Mouse (Mus musculus) testis, adult 10 weeks (tissue): ENCODE results near the gene Pold1. TPM values are rescaled to one million over a fixed set of nuclear protein-coding genes. Genes with fewer than 3 reads are reported as not detected.

Source experiments
- polyA plus RNA-seq: library from polyadenylated mRNA; stranded (reverse); fragments of 350-450 nt; fragmentation: Illumina TruSeq; extraction: RNeasy Lipid Tissue Mini Kit (QIAGEN cat#74804); gene quantifications from one replicate; pipeline ENCODE4 v1.2.3, GENCODE M21; 2014; ENCODE audit warnings: low read depth, low replicate concordance

The Pold1 gene
- not detected for polyA plus RNA-seq

DNA sequence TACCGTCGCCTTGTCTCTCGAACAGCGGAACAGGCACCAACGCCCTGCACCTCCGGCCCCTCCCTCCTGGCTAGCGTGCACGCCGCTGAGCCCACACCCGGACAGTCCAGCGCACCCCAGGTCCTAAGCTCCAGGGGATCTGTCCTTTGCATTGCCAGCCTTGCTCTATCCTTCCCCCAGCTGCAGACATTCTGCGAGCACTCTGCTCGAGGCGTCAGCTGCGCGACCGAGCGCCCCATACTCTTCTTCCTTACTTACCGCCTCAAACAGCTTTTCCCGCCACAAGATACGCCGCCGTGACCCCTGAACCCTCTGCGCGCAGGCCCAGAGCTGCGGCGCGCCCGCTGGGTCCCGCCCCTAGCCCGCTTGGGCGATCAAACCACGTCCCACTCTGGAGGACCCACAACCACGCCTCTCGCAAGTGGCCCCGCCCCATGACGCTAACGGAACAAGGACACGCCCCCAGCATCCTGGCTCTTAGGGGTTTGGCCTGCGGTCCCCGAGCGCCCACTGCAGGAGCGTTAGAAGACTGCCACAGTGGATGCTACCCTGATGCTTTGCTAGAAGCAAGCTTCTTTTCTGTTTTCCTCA is at the start of gene Pold1:
Gene Pold1, minus strand, starts transcription at position 353 of the 591 bp plus-strand sequence.

DNA sequence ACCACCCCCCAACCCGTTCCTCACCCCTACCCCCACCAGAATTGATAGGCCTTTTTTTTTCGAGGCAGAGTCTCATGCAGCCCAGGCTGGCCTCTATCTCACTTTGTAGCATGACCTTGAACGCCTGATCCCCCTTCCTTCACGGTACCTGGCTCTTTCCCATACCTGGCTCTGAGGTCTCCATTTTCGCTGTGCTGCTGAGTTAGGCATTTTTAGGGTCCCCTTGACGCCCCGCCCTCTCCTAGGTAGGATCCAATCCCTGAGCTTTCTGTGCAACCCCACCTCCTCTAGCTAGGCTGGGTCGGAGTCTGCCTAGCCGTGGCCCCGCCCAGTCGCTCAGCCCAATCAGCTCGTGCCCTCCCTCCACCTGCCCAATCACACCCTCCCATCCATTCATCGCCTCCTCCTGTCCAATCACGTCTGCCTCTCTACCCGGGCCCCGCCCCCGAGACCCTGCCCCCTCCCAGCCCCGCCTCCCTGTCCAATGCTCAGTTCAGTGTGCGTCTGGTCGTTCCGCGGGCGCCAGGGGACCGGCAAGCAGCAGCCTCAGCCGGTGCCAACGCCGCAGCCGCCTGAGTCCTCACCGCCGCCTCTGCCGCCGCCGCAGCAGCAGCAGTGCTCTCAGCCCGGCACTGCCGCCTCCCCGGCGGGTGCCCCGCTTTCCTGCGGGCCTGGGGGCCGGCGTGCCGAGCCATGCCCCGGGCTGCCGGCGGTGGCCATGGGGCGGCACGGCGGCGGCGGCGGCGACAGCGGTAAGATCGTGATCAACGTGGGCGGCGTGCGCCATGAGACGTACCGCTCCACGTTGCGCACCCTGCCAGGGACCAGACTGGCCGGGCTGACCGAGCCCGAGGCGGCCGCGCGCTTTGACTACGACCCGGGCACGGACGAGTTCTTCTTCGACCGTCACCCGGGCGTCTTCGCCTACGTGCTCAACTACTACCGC is 42.0 kb upstream of the Pold1 start, which contains the start of gene Kcnc3:
Gene Kcnc3, plus strand, starts transcription at position 263 of the 946 bp plus-strand sequence.

DNA sequence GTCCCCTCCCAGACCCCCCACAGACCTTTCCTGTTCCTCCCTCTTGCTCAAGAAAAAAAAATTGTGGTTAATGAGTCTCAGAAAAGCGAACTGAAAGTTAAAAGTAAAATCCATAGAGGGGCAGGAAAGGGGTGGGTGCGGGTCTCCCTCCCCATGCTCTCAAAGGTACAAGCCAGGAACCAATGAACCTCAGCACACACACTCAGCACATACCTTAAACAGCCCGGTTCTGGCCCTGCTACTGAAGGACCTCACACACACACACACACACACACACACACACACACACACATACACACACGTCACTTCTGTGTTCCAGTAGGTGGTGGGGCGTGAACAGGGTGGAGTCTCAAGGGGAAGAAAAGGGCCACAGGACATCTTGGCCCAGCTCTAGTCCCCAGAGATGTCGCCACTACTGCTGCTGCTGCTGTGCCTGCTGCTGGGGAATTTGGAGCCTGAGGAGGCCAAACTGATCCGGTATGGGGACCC is 23.6 kb upstream of the Pold1 start, which contains the start of gene Napsa:
Gene Napsa, plus strand, starts transcription at position 168 of the 489 bp plus-strand sequence.

DNA sequence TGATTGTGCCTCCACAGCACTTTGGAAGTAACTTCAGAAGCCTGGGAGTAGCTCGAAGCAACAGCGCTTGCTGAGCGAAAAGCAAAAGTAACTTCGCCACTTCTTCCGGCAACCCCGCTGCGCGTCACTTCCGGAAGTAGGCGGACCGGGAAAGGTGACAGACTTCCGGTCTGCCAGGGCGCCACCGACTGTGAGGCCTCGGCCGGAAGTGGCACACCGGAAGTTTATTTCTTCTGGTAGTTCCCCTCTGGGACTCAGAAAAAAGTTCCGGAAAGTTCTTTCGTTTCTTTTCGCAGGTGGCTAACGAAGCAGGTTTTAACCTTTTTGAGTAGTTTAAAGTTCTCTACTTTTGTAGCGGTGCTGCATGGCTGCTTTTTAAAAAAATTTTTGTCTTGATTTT is 5.2 kb upstream of the Pold1 start, which contains the start of gene Nr1h2:
Gene Nr1h2, minus strand, starts transcription at position 126 of the 400 bp plus-strand sequence.

DNA sequence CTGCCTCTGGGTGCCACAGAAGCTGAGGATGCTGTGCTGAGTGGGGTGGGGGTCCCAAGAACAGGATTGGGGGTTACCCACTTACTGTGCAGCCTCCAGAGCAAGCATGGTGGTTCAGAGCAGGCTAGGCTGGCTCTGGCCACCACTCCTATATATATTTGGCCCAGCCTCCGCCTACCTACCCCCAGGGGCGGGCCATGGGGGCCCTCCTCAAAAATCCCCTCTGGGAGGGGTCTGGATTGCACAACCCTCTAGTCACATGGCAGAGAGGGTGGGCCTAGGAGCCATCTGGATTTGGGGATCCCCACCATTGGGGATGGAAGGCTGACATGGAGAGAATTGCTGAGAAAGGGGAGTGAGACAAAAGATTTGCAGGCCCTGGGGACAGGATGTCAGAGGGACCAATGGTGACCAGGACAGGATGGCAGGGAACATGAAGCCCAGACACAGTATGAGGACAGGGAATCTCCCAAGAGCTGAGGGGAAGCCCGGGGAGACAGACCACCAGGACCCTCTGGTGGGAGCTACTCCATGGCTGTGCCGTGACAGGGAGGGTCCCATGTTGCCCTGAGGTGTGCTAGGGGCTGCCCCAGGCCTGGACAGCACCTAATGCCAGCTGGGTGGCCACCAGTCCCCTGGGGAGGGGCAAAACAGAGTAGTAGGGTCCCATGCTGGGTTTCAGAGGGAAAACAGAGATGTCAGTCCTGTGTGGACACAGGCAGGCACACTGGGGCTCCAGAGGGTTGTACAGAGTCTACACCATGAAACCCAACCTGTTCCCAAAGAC is 16.5 kb downstream of the Pold1 start, which contains the start of gene Spib:
Gene Spib, minus strand, starts transcription at position 126 of the 787 bp plus-strand sequence.

DNA sequence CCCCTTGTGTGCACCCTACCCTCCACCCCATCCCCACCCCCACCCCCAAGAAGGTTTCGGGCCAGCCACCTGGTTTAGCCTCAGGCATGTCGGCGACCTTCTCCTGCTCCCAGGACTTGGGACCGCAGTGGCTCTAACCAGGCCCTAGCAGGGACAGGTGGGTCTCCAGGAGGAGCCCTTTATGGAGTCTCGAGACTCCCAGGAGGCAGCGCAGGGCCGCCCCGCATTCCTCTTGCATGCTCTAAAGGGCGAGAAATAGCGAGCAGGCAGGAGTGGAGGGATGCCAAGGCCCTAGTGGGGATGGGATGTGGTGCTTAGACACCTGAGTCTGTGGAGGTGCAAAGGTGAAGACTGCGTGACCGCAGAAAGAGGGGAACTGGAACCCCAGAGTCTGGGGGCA is 24.1 kb downstream of the Pold1 start, which contains the start of gene Mybpc2:
Gene Mybpc2, minus strand, starts transcription at position 155 of the 400 bp plus-strand sequence.

DNA sequence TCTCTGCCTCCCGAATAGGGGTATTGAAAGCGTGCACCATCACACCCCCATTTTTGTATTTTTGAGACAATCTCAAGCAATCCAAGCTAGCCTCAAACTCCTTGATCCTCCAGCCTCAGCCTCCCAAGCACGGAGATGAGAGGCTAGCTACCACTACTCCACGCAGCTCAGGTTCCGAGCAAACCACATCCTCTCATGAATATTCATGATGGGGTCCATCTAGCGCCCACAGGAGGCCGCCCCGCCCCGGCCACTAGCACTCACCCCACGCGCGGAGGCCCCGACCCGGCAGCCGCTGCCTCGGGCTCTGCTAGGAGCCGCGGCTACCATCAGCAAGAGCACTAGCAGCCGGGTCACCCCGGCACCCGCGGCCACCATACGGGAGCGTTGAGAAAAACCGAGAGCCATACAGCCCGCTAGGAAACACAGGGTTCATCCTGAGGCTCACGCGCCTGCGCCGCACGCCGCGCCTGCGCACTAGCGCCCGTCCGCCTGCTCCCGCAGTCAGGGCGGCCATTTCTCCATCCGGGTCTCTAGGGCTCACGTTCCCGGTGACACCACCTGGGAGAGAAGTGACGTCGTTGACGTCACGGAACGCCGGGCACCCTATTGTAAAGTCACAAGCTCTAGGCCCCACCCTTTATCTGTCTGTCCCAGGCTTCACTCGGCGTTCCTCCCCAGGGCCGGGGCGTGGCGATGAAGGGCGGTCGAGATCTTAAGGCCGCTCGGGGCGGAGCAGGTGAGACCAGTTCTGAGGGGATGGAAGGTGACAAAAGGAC is 52.5 kb downstream of the Pold1 start, which contains the start of the genes Emc10 and Fam71e1:
Gene Emc10, minus strand, starts transcription at position 538 of the 779 bp plus-strand sequence.
Gene Fam71e1, plus strand, starts transcription at position 590 of the 779 bp plus-strand sequence.

Other genes with a start within 250 kb of the Pold1 start
- gene Clec11a, start 241.9 kb downstream of the Pold1 start, polyA plus RNA-seq: 0.48 TPM
- 0.31 TPM for gene Shank1, start 238.6 kb downstream of the Pold1 start, polyA plus RNA-seq
- gene Syt3, start 164.7 kb downstream of the Pold1 start, polyA plus RNA-seq: 0.07 TPM
- 1.1 TPM for gene 1700008O03Rik, start 163.0 kb downstream of the Pold1 start, polyA plus RNA-seq
- not detected for gene Lrrc4b, start 119.8 kb downstream of the Pold1 start, polyA plus RNA-seq
- not detected for gene Aspdh, start 83.5 kb downstream of the Pold1 start, polyA plus RNA-seq
- 1.9 TPM for gene Josd2, start 80.9 kb downstream of the Pold1 start, polyA plus RNA-seq
- gene Emc10, start 52.3 kb downstream of the Pold1 start, polyA plus RNA-seq: 1.8 TPM
- 119 TPM for gene Fam71e1, start 52.3 kb downstream of the Pold1 start, polyA plus RNA-seq
- not detected for gene Mybpc2, start 24.2 kb downstream of the Pold1 start, polyA plus RNA-seq
- gene Spib, start 16.8 kb downstream of the Pold1 start, polyA plus RNA-seq: not detected
- gene Nr1h2, start 5.1 kb upstream of the Pold1 start, polyA plus RNA-seq: 2.3 TPM
- not detected for gene Napsa, start 23.5 kb upstream of the Pold1 start, polyA plus RNA-seq
- 0.08 TPM for gene Kcnc3, start 41.8 kb upstream of the Pold1 start, polyA plus RNA-seq
- 0.07 TPM for gene Myh14, start 122.0 kb upstream of the Pold1 start, polyA plus RNA-seq
- gene Izumo2, start 159.9 kb upstream of the Pold1 start, polyA plus RNA-seq: 343 TPM
- 27.7 TPM for gene Vrk3, start 199.6 kb upstream of the Pold1 start, polyA plus RNA-seq
- 3.0 TPM for gene Zfp473, start 202.2 kb upstream of the Pold1 start, polyA plus RNA-seq